Mouse (Mus musculus): Measurements from ENCODE around the gene Gimap4. TPM values are rescaled to one million over a fixed set of nuclear protein-coding genes. Genes with fewer than 3 reads are reported as not detected.
"Not testable (repeated sequence)": the region's sequence is repeated elsewhere in the genome, so short reads cannot be mapped to it uniquely, and the experiment has no call there.

The Gimap4 gene
- polyA plus RNA-seq, 1 experiment from 2014 or later, result 4.9 TPM

GRCm38 (mm10) chr6:48680421-48680820 is 3.9 kb upstream of the Gimap4 start:
- Histone ChIP-seq H3K27ac (ENCODE audit: low read depth, low read length) (no peak overlapping the region), H3K27me3 (ENCODE audit: control insufficient read depth, insufficient read depth, low read length) (no peaks in the 10 kb centered on the region), H3K9ac (ENCODE audit: low read length) (no peak overlapping the region), H3K9me3 (ENCODE audit: control insufficient read depth, low read length) (no peaks in the 10 kb centered on the region), H3K36me3 (ENCODE audit: control insufficient read depth, insufficient read depth, low read length) (no peaks in the 10 kb centered on the region), H3K4me1 (ENCODE audit: control insufficient read depth, insufficient read depth, low read length) (no peaks in the 10 kb centered on the region), H3K4me3 (ENCODE audit: low read depth, low read length) (no peak overlapping the region), H3K4me2 (ENCODE audit: low read depth) (no peak overlapping the region)
- no peak for ATAC-seq (ENCODE audit: insufficient read depth, low FRiP score, low TSS enrichment)
- WGBS, result 85% methylated on average over 5 of the region's 5 CpGs
- no peak for DNase-seq (ENCODE audit: low spot score)

GRCm38 (mm10) chr6:48681472-48682090 is 2.8 kb upstream of the Gimap4 start:
- Histone ChIP-seq H3K4me3 (ENCODE audit: low read depth, low read length) (no peak overlapping the region), H3K27me3 (ENCODE audit: control insufficient read depth, insufficient read depth, low read length) (no peaks in the 10 kb centered on the region), H3K9me3 (ENCODE audit: control insufficient read depth, low read length) (no peaks in the 10 kb centered on the region), H3K9ac (ENCODE audit: low read length) (no peak overlapping the region), H3K36me3 (ENCODE audit: control insufficient read depth, insufficient read depth, low read length) (no peaks in the 10 kb centered on the region), H3K27ac (ENCODE audit: low read depth, low read length) (no peak overlapping the region), H3K4me2 (ENCODE audit: low read depth) (no peak overlapping the region), H3K4me1 (ENCODE audit: control insufficient read depth, insufficient read depth, low read length) (no peaks in the 10 kb centered on the region)
- 83% methylated on average over 3 of the region's 3 CpGs for WGBS
- DNase-seq (ENCODE audit: low spot score) (no peak), ATAC-seq (ENCODE audit: insufficient read depth, low FRiP score, low TSS enrichment) (no peak)

GRCm38 (mm10) chr6:48682271-48682670 is 2.1 kb upstream of the Gimap4 start:
- Histone ChIP-seq H3K27ac (ENCODE audit: low read depth, low read length) (no peak overlapping the region), H3K9me3 (ENCODE audit: control insufficient read depth, low read length) (no peaks in the 10 kb centered on the region), H3K4me2 (ENCODE audit: low read depth) (no peak overlapping the region), H3K4me1 (ENCODE audit: control insufficient read depth, insufficient read depth, low read length) (no peaks in the 10 kb centered on the region), H3K9ac (ENCODE audit: low read length) (no peak overlapping the region), H3K36me3 (ENCODE audit: control insufficient read depth, insufficient read depth, low read length) (no peaks in the 10 kb centered on the region), H3K4me3 (ENCODE audit: low read depth, low read length) (no peak overlapping the region), H3K27me3 (ENCODE audit: control insufficient read depth, insufficient read depth, low read length) (no peaks in the 10 kb centered on the region)
- DNase-seq (ENCODE audit: low spot score) (no peak), ATAC-seq (ENCODE audit: insufficient read depth, low FRiP score, low TSS enrichment) (no peak)
- 85% methylated on average over 4 of the region's 4 CpGs for WGBS

- not testable (repeated sequence) for H3K36me3 ChIP-seq (ENCODE audit: control insufficient read depth, insufficient read depth, low read length); H3K4me1 ChIP-seq (ENCODE audit: control insufficient read depth, insufficient read depth, low read length); H3K4me3 ChIP-seq (ENCODE audit: low read depth, low read length); ATAC-seq (ENCODE audit: insufficient read depth, low FRiP score, low TSS enrichment); H3K9ac ChIP-seq (ENCODE audit: low read length); H3K9me3 ChIP-seq (ENCODE audit: control insufficient read depth, low read length); H3K27ac ChIP-seq (ENCODE audit: low read depth, low read length); H3K27me3 ChIP-seq (ENCODE audit: control insufficient read depth, insufficient read depth, low read length); H3K4me2 ChIP-seq (ENCODE audit: low read depth); DNase-seq (ENCODE audit: low spot score)
- 97% methylated on average over 3 of the region's 4 CpGs for WGBS
These were observed 1.0 kb upstream of the Gimap4 start for GRCm38 (mm10) chr6:48683263-48683821.

- Histone ChIP-seq H3K9ac (ENCODE audit: low read length) (no peak overlapping the region), H3K4me3 (ENCODE audit: low read depth, low read length) (no peak overlapping the region), H3K9me3 (ENCODE audit: control insufficient read depth, low read length) (no peaks in the 10 kb centered on the region), H3K4me2 (ENCODE audit: low read depth) (no peak overlapping the region), H3K27ac (ENCODE audit: low read depth, low read length) (no peak overlapping the region), H3K4me1 (ENCODE audit: control insufficient read depth, insufficient read depth, low read length) (no peaks in the 10 kb centered on the region), H3K27me3 (ENCODE audit: control insufficient read depth, insufficient read depth, low read length) (no peaks in the 10 kb centered on the region), H3K36me3 (ENCODE audit: control insufficient read depth, insufficient read depth, low read length) (no peaks in the 10 kb centered on the region)
- WGBS, result 66% methylated on average over 4 of the region's 4 CpGs
- ATAC-seq (ENCODE audit: insufficient read depth, low FRiP score, low TSS enrichment), result no peak
- no peak for DNase-seq (ENCODE audit: low spot score)
These were observed 457 bp downstream of the Gimap4 start for GRCm38 (mm10) chr6:48684806-48685205.

GRCm38 (mm10) chr6:48685251-48685650 is 902 bp downstream of the Gimap4 start:
- H3K36me3 ChIP-seq (ENCODE audit: control insufficient read depth, insufficient read depth, low read length), result no peaks in the 10 kb centered on the region
- H3K9me3 ChIP-seq (ENCODE audit: control insufficient read depth, low read length), result no peaks in the 10 kb centered on the region
- H3K4me3 ChIP-seq (ENCODE audit: low read depth, low read length), result no peak overlapping the region
- WGBS, result 86% methylated on average over 2 of the region's 2 CpGs
- no peaks in the 10 kb centered on the region for H3K4me1 ChIP-seq (ENCODE audit: control insufficient read depth, insufficient read depth, low read length)
- H3K27ac ChIP-seq (ENCODE audit: low read depth, low read length), result no peak overlapping the region
- H3K9ac ChIP-seq (ENCODE audit: low read length), result no peak overlapping the region
- no peak overlapping the region for H3K4me2 ChIP-seq (ENCODE audit: low read depth)
- ATAC-seq (ENCODE audit: insufficient read depth, low FRiP score, low TSS enrichment) (no peak), DNase-seq (ENCODE audit: low spot score) (no peak)
- no peaks in the 10 kb centered on the region for H3K27me3 ChIP-seq (ENCODE audit: control insufficient read depth, insufficient read depth, low read length)

- no peaks in the 10 kb centered on the region for H3K9me3 ChIP-seq (ENCODE audit: control insufficient read depth, low read length)
- no peaks in the 10 kb centered on the region for H3K36me3 ChIP-seq (ENCODE audit: control insufficient read depth, insufficient read depth, low read length)
- H3K27me3 ChIP-seq (ENCODE audit: control insufficient read depth, insufficient read depth, low read length), result no peaks in the 10 kb centered on the region
- H3K27ac ChIP-seq (ENCODE audit: low read depth, low read length), result no peak overlapping the region
- no peaks in the 10 kb centered on the region for H3K4me1 ChIP-seq (ENCODE audit: control insufficient read depth, insufficient read depth, low read length)
- H3K9ac ChIP-seq (ENCODE audit: low read length), result no peak overlapping the region
- DNase-seq (ENCODE audit: low spot score) (no peak), ATAC-seq (ENCODE audit: insufficient read depth, low FRiP score, low TSS enrichment) (no peak)
- 81% methylated on average over 7 of the region's 7 CpGs for WGBS
- no peak overlapping the region for H3K4me2 ChIP-seq (ENCODE audit: low read depth)
- H3K4me3 ChIP-seq (ENCODE audit: low read depth, low read length), result no peak overlapping the region
These were observed 1.6 kb downstream of the Gimap4 start for GRCm38 (mm10) chr6:48685694-48686665.

GRCm38 (mm10) chr6:48687077-48687476 is 2.7 kb downstream of the Gimap4 start:
- Histone ChIP-seq H3K4me3 (ENCODE audit: low read depth, low read length) (no peak overlapping the region), H3K9me3 (ENCODE audit: control insufficient read depth, low read length) (no peaks in the 10 kb centered on the region), H3K27me3 (ENCODE audit: control insufficient read depth, insufficient read depth, low read length) (no peaks in the 10 kb centered on the region), H3K9ac (ENCODE audit: low read length) (no peak overlapping the region), H3K4me2 (ENCODE audit: low read depth) (no peak overlapping the region), H3K27ac (ENCODE audit: low read depth, low read length) (no peak overlapping the region), H3K36me3 (ENCODE audit: control insufficient read depth, insufficient read depth, low read length) (no peaks in the 10 kb centered on the region), H3K4me1 (ENCODE audit: control insufficient read depth, insufficient read depth, low read length) (no peaks in the 10 kb centered on the region)
- DNase-seq (ENCODE audit: low spot score), result no peak
- 86% methylated on average over 2 of the region's 2 CpGs for WGBS
- no peak for ATAC-seq (ENCODE audit: insufficient read depth, low FRiP score, low TSS enrichment)
